Mouse (Mus musculus) lung, postnatal 0 days (tissue): Measurements from ENCODE around the gene Arf1.

ENCODE experiments used
- CTCF ChIP-seq: IDR thresholded peaks from 2 replicates; pipeline ENCODE4 v1.5.1; 2016; ENCODE audit warnings: antibody characterized with exemption, mild to moderate bottlenecking
- EP300 ChIP-seq: IDR thresholded peaks from 2 replicates; pipeline ENCODE4 v1.6.1; 2016; ENCODE audit warnings: antibody characterized with exemption, mild to moderate bottlenecking, control low read depth

- TF ChIP-seq CTCF (no peak), EP300 (no peak)
Observed at GRCm38 (mm10) chr11:59239428-59239785, 11.3 kb upstream of the Arf1 start.
